Mouse (Mus musculus): ENCODE data around the gene Spsb1. TPM values are rescaled to one million over a fixed set of nuclear protein-coding genes. Genes with fewer than 3 reads are reported as not detected.

Spsb1 gene
- polyA plus RNA-seq, 1 experiment: 3.0 TPM

GRCm38 (mm10) chr4:149897661-149898260, 57.1 kb downstream of the Spsb1 start:
- H3K36me3 ChIP-seq (ENCODE audit: control insufficient read depth, insufficient read depth): no peaks in the 10 kb centered on the region
- H3K4me3 ChIP-seq (ENCODE audit: insufficient read depth, poor library complexity, severe bottlenecking): no peak overlapping the region
- H3K27me3 ChIP-seq (ENCODE audit: control insufficient read depth, insufficient read depth, insufficient read length): no peaks in the 10 kb centered on the region
- TF ChIP-seq CTCF (IDR thresholded peaks at IDR 0.05; ENCODE audit: control insufficient read depth, insufficient read depth, insufficient read length): no peak
- H3K79me2 ChIP-seq (ENCODE audit: control insufficient read depth, insufficient read depth): no peaks in the 10 kb centered on the region
- H3K79me3 ChIP-seq (ENCODE audit: low read depth): no peaks in the 10 kb centered on the region
- no peak overlapping the region for H3ac ChIP-seq (ENCODE audit: control insufficient read depth, insufficient read length, low read depth)

GRCm38 (mm10) chr4:149896024-149896538, 58.8 kb downstream of the Spsb1 start:
- H3K79me3 ChIP-seq (ENCODE audit: low read depth): no peaks in the 10 kb centered on the region
- H3ac ChIP-seq (ENCODE audit: control insufficient read depth, insufficient read length, low read depth): no peak overlapping the region
- H3K36me3 ChIP-seq (ENCODE audit: control insufficient read depth, insufficient read depth): no peaks in the 10 kb centered on the region
- no peaks in the 10 kb centered on the region for H3K27me3 ChIP-seq (ENCODE audit: control insufficient read depth, insufficient read depth, insufficient read length)
- no peak overlapping the region for H3K4me3 ChIP-seq (ENCODE audit: insufficient read depth, poor library complexity, severe bottlenecking)
- TF ChIP-seq FOSL1 (IDR thresholded peaks at IDR 0.05; ENCODE audit: insufficient read depth, low read length, poor library complexity, severe bottlenecking) (no peak), MYOG (IDR thresholded peaks at IDR 0.05; ENCODE audit: control insufficient read depth, extremely low read depth, insufficient read length) (no peak)
- H3K79me2 ChIP-seq (ENCODE audit: control insufficient read depth, insufficient read depth): no peaks in the 10 kb centered on the region

GRCm38 (mm10) chr4:149895226-149895625, 59.6 kb downstream of the Spsb1 start:
- H3K79me2 ChIP-seq (ENCODE audit: control insufficient read depth, insufficient read depth): no peaks in the 10 kb centered on the region
- H3ac ChIP-seq (ENCODE audit: control insufficient read depth, insufficient read length, low read depth): no peak overlapping the region
- H3K36me3 ChIP-seq (ENCODE audit: control insufficient read depth, insufficient read depth): no peaks in the 10 kb centered on the region
- no peak for TF ChIP-seq FOSL1 (IDR thresholded peaks at IDR 0.05; ENCODE audit: insufficient read depth, low read length, poor library complexity, severe bottlenecking)
- no peak for TF ChIP-seq MYOD1 (IDR thresholded peaks at IDR 0.05; ENCODE audit: control insufficient read depth, insufficient read length, low read depth)
- no peak for TF ChIP-seq CEBPB (IDR thresholded peaks at IDR 0.05; ENCODE audit: low read depth)
- TF ChIP-seq USF1 (IDR thresholded peaks at IDR 0.05; ENCODE audit: low read depth): no peak
- no peak for TF ChIP-seq MYOG (IDR thresholded peaks at IDR 0.05; ENCODE audit: control insufficient read depth, extremely low read depth, insufficient read length)
- TF ChIP-seq MAX (IDR thresholded peaks at IDR 0.05): no peak
- TF ChIP-seq CTCF (IDR thresholded peaks at IDR 0.05; ENCODE audit: control insufficient read depth, insufficient read depth, insufficient read length): no peak
- no peak overlapping the region for H3K4me3 ChIP-seq (ENCODE audit: insufficient read depth, poor library complexity, severe bottlenecking)
- H3K79me3 ChIP-seq (ENCODE audit: low read depth): no peaks in the 10 kb centered on the region
- H3K27me3 ChIP-seq (ENCODE audit: control insufficient read depth, insufficient read depth, insufficient read length): no peaks in the 10 kb centered on the region

GRCm38 (mm10) chr4:149894300-149894699, 60.5 kb downstream of the Spsb1 start:
- H3ac ChIP-seq (ENCODE audit: control insufficient read depth, insufficient read length, low read depth): no peak overlapping the region
- H3K79me3 ChIP-seq (ENCODE audit: low read depth): no peaks in the 10 kb centered on the region
- H3K36me3 ChIP-seq (ENCODE audit: control insufficient read depth, insufficient read depth): no peaks in the 10 kb centered on the region
- no peaks in the 10 kb centered on the region for H3K27me3 ChIP-seq (ENCODE audit: control insufficient read depth, insufficient read depth, insufficient read length)
- H3K79me2 ChIP-seq (ENCODE audit: control insufficient read depth, insufficient read depth): no peaks in the 10 kb centered on the region
- no peak for TF ChIP-seq USF1 (IDR thresholded peaks at IDR 0.05; ENCODE audit: low read depth)
- no peak for TF ChIP-seq MYOG (IDR thresholded peaks at IDR 0.05; ENCODE audit: control insufficient read depth, extremely low read depth, insufficient read length)
- no peak for TF ChIP-seq MYOD1 (IDR thresholded peaks at IDR 0.05; ENCODE audit: control insufficient read depth, insufficient read length, low read depth)
- no peak for TF ChIP-seq CTCF (IDR thresholded peaks at IDR 0.05; ENCODE audit: control insufficient read depth, insufficient read depth, insufficient read length)
- no peak for TF ChIP-seq CEBPB (IDR thresholded peaks at IDR 0.05; ENCODE audit: low read depth)
- no peak for TF ChIP-seq MAX (IDR thresholded peaks at IDR 0.05)
- TF ChIP-seq FOSL1 (IDR thresholded peaks at IDR 0.05; ENCODE audit: insufficient read depth, low read length, poor library complexity, severe bottlenecking): no peak
- H3K4me3 ChIP-seq (ENCODE audit: insufficient read depth, poor library complexity, severe bottlenecking): no peak overlapping the region

- H3ac ChIP-seq (ENCODE audit: control insufficient read depth, insufficient read length, low read depth): no peak overlapping the region
- TF ChIP-seq MYOG (IDR thresholded peaks at IDR 0.05; ENCODE audit: control insufficient read depth, extremely low read depth, insufficient read length) (no peak), CTCF (IDR thresholded peaks at IDR 0.05; ENCODE audit: control insufficient read depth, insufficient read depth, insufficient read length) (no peak), MYOD1 (IDR thresholded peaks at IDR 0.05; ENCODE audit: control insufficient read depth, insufficient read length, low read depth) (no peak), USF1 (IDR thresholded peaks at IDR 0.05; ENCODE audit: low read depth) (no peak), CEBPB (IDR thresholded peaks at IDR 0.05; ENCODE audit: low read depth) (no peak), FOSL1 (IDR thresholded peaks at IDR 0.05; ENCODE audit: insufficient read depth, low read length, poor library complexity, severe bottlenecking) (no peak), MAX (IDR thresholded peaks at IDR 0.05) (no peak)
- no peak overlapping the region for H3K4me3 ChIP-seq (ENCODE audit: insufficient read depth, poor library complexity, severe bottlenecking)
- H3K79me2 ChIP-seq (ENCODE audit: control insufficient read depth, insufficient read depth): no peaks in the 10 kb centered on the region
- no peaks in the 10 kb centered on the region for H3K36me3 ChIP-seq (ENCODE audit: control insufficient read depth, insufficient read depth)
- H3K79me3 ChIP-seq (ENCODE audit: low read depth): no peaks in the 10 kb centered on the region
- H3K27me3 ChIP-seq (ENCODE audit: control insufficient read depth, insufficient read depth, insufficient read length): no peaks in the 10 kb centered on the region
Measured at GRCm38 (mm10) chr4:149893611-149894151, 61.2 kb downstream of the Spsb1 start.
